Mouse (Mus musculus) G1E (cell line): ENCODE results near the gene Slc3a2.

Experiments
- CTCF ChIP-seq: IDR thresholded peaks from 2 replicates; pipeline ENCODE4 v1.5.1; 2012; ENCODE audit warnings: low read depth, low read length, inconsistent platforms, mixed read lengths
- GATA2 ChIP-seq: IDR thresholded peaks from 2 replicates; pipeline ENCODE4 v1.6.1; 2012; ENCODE audit warnings: low read depth, low read length, inconsistent platforms, borderline replicate concordance

DNA sequence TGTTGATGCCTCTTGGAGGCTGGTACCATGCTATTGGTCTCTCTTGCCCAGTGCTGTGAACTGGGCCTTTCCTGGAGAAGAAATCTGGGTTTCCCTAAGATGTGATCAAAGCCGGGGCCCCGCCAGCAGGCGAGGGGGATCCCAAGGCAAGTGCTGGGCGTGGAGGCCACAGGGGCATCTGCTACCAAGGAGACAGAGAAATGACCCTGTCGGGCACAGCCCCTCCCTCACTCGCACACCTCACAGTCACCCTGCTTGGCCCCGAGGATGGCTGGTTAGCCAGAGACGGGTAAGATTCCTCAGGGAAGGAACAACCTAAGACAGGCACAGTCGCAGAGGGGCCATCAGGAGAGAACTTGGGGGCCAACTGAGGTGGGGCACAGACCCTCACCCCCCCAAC, 42.4 kb upstream of the Slc3a2 start:
- TF ChIP-seq CTCF (no peak), GATA2 (no peak)
